Mouse (Mus musculus) spleen, adult 18-20 months (tissue): ENCODE data around the gene Kazald1.

Experiments used
- DNase-seq, 2 experiments: peaks; one replicate each; pipeline ENCODE4 v3.0.0; 2022; ENCODE audit warnings: mixed read lengths in 2 of 2

The Kazald1 gene

DNA sequence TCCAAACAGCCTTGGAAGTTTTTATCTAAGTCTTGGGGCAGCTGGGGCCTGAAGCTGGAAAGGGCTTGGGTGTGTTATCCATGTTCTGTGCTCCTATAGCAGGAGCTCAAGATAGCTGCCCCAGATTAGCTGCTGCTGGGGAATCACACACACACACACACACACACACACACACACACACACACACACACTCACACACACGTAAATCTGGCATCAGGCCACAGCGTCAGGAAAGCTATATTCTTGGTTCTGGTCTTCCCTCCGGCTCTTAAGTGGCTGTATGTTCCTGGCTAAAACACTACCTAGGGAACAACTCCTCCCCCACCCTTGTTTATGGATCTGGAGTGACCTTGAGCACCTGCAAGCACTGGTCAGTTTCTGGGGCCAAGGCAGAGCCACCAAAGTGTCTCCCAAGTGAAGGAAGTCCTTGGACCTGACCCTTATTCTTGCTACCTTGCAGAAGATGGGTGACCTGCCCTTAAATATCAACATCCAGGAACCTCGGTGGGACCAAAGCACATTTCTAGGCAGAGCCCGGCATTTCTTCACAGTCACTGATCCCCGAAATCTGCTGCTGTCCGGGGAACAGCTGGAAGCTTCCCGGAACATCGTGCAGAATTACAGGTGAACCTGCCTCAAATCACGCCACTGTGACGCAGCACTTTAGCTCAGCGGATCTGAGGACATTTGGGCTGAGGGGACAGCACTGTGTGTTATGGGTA lies 26.2 kb upstream of the Kazald1 start:
- DNase-seq, result no peak

DNA sequence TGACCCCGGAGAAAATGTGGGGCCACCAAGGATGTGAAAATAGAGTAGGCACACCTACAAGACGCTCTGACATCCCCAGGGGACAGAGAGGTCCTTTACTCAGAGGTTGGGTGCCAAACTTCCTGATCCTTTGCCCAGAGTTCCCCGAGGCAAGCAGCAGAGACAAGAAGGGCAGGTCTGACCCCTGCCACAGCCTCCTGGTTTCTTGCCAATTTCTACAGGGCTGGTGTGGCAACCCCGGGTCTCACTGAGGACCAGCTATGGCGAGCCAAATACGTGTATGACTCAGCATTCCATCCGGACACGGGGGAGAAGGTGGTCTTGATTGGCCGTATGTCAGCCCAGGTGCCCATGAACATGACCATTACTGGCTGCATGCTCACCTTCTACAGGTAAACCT lies 25.5 kb upstream of the Kazald1 start:
- no peak for DNase-seq

DNA sequence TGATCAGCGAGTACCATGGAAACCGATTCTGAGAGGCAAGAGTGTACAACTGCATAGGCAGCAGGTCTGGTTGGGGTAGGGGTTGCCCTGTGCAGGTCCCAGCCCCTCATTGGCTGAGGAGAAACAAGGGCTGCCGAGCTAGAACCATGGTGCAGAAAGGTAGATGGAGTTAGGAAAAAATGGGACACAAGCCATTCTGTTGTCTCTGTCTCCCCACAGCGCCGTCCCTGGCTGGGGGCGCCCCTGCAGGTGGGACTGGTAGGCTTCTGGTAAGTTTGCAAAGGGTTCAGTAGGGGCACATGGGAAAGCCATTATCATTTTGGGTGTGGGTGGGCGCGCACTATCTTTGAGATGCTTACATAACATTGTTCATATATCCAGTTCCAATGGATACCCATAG lies 21.6 kb upstream of the Kazald1 start:
- no peak for DNase-seq

DNA sequence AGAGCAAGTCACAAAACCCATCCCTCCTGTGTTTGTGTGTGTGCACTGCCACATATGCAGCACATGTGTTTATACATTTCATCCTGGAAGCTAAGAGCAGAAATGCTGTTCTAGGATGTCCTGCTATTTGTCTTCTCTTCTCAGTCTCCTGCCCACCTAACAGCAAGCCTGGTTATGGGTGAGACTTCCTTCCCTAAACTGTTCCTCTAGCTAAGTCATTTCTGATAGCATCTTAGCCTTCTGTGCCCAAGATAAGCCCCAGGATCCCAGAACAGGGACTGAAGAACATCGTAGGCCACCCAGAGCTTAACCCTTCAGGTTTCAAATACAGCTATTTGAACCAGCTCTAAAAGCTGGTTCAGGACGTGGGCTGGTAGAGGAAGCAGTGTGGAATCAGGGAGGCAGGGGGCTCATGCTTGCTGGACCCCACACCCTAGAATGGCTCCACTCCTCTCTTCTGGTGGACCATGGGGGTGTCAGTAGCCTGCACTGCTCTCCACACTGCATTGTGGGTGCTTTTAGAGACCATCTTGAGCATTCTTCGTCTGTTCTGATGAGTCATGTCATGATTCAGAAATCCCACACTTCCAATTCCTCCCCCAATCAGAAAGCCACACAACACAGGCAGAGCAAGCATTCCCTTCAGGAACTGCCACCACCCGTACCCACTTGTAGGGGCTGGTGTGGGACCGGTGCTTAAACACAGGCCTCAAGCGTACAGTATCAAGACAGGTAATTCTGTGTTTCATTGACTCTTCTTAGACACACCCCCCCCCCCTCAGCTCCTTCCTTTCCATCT lies 19.9 kb upstream of the Kazald1 start:
- no peak for DNase-seq

DNA sequence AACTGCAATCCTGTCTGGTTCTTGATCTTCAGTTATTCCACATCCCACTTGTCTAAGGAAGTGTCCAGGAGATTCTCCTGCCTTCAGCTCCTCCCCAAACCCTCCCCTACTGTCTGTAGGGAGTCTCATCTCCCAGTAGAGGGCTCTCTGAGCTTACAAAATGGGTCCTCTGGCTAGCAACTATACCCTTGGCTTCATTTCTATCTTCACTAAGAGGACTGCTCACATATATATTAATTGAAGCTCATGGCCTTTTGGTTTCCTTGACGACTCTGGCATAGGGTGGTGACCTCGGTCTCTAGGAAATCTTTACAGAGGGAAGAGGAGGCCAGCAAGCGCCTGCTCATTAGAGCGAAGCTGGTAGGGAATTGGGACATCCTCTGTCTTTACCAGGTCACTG lies 18.7 kb upstream of the Kazald1 start:
- no peak for DNase-seq

DNA sequence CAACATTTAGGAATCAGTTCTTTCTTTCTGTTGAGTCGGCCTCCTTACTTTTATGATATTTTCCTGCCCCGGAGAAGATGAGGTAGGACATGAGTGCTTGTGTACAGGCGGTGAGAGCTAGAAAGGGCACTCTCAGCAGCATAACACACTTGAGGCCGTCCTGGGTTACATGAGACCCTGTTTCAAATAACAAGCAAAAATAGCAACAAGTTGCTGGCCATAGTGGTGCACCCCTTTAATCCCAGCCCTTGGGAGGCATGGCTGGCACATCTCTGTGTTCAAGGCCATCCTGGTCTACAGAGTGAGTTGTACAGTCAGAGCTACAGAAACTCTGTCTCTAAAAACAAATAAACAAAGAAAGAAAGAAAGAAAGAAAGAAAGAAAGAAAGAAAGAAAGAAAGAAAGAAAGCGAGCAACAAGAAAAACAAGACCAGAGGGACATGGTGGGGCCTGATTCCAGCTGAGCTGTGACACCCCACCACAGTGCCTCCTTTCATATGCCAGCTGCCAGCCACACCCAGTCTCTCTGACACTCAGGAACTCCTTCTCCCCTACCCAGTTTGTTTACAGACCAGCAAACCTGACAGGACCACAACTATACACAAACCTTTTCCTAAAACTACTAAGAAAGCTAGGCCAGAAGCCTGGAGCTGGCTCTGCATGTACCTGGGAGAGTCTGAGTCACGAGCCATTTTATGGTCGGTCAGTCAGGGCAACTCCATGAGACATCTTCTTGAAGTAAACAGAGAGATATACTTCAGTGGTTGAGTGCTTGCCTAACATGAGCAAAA lies 17.9 kb upstream of the Kazald1 start:
- no peak for DNase-seq

DNA sequence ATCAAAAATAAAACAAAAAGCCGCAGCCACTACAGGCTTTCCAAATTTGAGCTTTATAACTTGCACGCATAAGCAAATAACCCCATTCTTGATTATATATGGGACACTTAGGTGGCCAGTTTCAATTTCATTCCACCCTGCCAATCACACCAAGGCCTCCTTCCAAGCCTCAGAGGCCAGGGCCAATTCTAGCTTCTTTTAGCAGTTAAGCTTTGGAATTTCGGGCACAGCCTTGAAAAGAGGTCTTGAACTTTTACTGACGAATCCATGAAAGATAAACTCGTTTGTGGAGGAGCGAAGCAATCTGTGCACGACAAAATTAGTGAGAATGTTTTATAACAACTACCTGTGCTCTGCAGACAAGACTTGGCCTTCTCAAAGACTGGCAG lies 17.3 kb upstream of the Kazald1 start:
- DNase-seq, result no peak

DNA sequence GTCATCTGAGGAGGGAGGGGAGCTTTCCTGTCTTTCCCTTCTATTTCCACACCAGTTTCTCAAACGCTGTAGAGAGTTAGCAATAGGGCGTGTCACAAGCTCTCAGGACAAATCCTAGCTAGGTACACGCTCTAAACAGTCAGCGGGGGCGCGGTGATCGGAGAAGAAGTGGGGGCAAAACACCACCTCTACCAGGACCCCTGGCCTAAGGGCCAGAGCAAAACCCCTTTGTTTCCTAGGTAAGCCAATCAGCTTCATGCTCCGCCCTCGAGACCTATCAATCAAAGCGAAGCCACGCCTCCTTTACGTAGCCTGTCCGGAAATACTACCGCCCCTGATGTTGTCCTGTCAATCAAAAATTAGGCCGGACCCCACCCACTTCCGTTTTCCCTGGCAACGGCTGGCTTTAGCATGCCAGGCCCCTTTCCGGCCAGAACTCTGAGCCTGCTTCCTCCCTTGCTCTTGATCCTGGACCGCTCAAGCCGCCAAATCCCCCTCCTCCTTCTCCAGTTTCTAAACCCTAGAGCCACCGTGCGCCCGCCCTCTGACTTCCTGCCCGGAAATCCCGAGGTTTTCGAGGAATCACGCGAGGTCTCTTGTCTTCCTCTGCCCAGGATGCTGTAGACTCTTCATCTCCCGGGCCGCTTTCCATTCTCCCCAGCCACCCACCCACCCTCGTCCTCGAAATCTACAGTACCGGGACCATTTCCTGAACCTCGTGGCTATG lies 16.8 kb upstream of the Kazald1 start:
- DNase-seq, result peak; percentile 85 to 91

DNA sequence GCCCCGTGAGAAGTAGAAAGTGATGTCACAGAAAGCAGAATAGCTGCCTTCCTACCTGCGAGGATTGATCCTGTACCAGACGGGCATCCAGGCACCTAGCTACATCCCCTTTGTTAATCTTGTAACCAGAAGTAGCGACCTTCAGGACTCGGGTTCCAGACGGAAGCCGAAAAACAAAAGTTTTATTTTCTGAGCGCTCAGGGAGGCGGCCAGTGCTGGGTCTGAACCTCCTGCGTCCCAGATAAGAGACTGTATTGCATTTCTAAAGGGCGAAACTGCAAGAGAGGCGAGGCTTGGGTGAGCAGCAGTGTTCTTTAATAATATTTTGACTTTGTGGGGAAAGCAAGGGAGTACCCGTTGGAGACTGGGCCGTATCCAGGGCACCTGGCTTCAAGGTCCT lies 16.2 kb upstream of the Kazald1 start:
- DNase-seq, result no peak

DNA sequence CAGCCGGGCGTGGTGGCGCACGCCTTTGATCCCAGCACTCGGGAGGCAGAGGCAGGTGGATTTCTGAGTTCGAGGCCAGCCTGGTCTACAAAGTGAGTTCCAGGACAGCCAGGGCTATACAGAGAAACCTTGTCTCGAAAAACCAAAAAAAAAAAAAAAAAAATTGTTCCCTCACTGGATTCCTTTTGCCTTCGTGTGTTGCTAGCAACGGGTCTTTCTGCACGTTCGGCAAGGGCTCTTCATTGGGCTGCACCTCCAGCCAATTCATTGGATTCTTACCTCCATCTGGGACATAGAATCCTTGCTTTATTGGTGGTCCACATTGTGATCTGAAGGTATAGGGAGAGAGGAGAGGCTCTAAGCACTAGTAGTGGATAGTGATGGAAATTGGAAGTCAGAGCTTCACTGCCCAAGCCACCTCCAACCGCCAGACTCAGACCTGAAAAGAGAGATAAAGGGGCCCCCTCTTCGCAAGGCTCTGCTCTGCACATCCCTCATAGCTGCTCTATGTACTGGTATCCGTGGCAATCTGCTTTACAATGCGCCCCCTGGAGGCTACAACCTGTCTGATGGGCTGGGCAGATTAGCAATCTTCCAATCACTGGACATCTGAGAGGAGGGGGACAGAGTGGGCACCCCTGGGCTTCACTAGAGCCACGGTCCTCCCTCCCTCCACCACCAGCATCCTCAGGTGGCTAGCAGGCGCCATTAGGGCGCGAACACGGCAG lies 11.3 kb upstream of the Kazald1 start:
- DNase-seq, result peak in 1 of 2 experiments; percentile 75

DNA sequence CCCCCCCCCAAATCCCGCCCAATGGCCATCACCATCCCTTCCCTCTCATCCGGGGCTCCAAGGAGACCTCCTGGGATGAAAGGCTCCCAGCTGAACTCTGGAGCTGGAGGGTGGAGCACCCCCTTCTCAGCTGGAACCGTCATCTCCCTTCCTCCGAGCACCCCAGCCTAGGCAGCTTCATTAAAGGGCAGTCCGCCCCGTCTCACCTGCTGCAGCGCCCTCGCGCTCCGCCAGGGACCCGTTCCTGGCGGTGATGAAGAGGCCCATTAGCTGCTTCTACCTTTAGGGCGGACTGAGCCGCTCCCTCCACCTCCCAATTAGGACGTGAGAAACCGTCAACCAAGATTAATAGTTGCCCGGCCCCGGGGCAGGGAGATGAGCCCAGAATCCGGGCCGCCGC lies 9.8 kb upstream of the Kazald1 start:
- no peak for DNase-seq

DNA sequence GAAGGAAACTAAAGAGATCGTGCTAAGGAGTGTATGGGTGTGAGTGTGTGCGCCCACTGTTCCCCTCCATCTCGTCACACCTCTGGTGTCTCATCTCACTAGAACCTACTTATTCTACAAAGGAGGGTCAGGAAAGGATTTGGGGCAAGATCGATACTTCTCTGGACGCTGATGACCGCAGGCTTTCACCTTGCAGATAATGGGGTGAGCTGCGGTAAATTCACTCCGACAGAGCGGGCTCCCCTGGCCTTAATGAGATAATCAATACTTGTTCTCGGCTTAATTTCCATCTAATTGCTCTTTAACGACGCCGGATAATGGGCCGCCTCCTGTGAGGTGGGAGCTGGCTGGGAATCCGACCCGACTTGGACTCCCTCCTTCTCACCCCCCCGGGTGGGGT lies 7.9 kb upstream of the Kazald1 start:
- DNase-seq, result no peak

DNA sequence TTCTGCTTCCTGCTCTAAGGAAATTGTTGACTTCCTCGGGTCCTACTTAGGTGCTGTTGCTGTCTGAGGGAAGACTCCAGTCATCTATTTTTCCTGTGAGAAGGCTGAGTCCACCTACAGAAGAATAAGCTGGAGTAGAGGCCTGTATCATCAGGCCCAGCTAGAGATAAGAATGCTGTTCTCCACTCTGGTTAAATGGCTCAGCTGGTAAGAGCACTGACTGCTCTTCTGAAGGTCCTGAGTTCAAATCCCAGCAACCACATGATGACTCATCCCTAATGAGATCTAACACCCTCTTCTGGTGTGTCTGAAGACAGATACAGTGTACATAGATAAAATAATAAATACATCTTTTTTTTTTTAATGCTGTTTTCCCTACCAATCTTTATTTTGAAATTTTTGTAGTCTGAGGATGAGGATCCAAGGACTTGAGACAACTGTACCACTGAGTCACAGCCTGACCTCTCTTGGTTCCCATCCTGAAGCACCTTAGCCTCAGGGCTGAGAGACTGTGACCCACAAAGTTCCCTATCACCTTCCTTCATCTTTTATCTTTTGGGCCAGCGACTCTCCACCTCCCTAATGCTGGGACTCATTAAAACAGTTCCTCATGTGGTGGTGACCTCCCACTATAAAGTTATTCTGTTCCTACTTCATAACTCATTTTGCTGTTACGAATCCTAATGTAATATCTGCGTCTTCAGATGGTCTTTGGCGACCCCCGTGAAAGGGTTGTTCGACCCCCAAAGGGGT lies 7.1 kb upstream of the Kazald1 start:
- DNase-seq, result no peak

DNA sequence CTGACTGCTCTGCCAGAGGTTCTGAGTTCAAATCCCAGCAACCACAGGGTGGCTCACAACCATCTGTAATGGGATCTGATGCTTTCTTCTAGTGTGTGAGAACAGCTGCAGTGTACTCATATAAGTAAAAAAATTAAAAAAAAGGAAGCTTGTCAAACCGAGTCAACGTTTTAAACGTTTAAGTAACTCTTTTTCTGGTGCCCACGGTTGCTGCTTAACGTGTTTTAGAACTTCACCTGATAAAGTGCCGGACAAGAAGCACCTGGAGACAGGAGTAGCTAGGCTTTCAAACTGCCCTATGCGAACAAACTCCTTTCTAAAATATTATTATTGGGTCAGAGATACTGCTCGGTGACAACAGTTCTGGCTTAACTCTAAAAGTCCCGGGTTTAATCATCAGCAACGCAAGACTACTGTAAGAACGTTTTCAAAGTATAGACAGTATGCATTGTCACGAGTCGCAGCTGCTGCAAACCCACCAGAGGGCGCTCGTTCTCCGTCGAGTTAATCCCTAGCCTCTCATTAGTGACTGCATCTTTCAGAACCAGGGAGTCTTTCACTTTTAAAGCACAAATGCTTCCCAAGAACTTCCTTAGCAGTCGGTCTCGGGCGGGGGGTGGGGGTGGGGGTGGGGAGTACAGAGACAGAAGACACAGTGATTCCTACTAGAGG lies 1.0 kb upstream of the Kazald1 start:
- peak; percentile 72 to 76 for DNase-seq

DNA sequence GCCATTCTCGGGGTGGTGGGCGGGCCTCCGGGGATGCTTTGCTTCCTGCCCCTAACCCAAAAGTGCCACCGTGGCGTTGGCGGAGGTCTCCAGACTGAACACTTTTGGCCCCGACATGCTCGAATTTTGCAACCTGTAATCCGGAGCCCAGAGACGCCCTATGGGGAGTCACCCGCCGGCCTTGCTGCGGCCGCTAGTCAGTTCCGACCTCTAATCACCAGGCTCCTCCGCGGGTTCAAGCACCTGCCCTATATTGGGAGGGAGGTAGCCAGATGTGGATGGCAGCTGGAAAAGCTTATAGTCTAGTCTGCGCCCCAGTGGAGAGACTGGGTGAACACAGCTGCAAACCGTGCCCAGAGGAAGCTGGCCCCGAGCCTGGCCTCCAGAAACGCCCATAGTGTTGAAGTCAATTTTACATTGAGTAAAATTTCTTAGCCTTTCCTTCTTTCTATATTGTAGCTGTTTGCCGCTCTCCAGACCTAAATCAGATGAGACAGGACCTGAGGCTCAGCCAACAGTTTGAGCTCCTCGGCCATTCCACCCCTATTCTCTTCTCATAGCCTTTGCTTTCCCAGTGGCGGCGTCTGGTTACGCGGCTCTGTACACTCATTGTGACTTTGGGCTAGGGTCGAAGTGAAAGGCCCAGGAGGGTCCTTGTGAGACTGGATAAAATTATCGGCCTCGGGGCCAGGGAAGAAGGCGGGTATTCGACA lies 438 bp downstream of the Kazald1 start:
- DNase-seq, result no peak

DNA sequence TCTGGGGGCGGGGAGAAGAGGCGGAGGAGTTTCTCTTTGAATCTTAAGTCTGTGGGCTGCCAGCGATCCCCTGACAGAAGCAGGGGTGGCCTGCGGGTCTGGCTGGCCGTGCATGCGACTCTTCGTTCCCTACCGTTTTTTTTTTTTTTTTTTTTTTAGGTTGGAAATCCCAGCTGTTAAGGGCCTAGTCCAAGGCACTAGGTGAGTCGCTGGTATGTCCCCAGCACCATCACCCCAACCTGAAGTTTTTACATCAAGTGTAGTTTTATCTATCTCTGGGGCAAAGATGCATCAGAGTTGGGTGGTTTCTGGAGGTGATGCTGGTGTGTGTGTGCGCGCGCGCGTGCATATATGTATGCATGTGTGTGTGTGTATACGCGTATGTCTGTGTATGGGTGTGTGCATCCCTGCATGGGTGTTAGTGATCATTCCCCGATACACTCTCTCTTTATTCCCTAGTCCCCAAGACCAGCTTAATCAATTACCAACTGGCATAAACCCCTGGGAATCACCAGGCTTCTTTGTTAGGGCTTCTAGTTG lies 1.1 kb downstream of the Kazald1 start:
- DNase-seq, result no peak

DNA sequence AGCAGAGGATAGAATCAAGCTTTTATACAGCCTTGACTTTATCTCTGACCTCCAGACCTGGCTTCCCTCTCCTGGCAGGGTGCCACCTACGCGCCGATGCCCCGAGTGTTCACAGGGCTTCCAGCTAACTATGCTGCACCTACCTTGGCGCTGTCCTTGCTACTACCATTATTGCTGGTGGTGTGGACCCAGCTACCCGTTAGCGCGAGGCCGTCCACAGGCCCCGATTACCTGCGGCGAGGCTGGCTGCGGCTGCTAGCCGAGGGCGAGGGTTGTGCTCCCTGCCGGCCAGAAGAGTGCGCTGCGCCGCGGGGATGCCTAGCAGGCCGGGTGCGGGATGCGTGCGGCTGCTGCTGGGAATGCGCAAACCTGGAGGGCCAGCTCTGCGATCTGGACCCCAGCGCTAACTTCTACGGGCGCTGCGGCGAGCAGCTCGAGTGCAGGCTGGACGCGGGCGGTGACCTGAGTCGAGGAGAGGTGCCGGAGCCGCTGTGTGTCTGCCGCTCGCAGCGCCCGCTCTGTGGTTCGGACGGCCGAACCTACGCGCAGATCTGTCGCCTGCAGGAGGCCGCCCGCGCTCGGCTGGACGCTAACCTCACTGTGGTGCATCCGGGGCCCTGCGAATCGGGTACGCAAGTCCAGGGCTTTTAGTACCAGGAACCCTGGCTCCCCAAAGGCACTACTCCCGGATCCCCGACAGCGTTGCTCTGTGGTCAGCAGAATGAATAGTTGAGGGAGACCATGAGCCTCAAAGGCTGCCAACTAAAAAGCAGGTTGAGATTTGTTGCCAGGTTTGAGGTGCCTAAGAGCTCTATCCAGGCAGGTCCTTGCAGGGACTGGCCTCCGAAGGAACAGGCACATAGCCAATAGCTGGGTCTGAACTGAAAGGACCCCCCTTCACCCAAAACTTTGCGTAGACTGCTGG lies 1.8 kb downstream of the Kazald1 start:
- peak; percentile 25 to 65 for DNase-seq

DNA sequence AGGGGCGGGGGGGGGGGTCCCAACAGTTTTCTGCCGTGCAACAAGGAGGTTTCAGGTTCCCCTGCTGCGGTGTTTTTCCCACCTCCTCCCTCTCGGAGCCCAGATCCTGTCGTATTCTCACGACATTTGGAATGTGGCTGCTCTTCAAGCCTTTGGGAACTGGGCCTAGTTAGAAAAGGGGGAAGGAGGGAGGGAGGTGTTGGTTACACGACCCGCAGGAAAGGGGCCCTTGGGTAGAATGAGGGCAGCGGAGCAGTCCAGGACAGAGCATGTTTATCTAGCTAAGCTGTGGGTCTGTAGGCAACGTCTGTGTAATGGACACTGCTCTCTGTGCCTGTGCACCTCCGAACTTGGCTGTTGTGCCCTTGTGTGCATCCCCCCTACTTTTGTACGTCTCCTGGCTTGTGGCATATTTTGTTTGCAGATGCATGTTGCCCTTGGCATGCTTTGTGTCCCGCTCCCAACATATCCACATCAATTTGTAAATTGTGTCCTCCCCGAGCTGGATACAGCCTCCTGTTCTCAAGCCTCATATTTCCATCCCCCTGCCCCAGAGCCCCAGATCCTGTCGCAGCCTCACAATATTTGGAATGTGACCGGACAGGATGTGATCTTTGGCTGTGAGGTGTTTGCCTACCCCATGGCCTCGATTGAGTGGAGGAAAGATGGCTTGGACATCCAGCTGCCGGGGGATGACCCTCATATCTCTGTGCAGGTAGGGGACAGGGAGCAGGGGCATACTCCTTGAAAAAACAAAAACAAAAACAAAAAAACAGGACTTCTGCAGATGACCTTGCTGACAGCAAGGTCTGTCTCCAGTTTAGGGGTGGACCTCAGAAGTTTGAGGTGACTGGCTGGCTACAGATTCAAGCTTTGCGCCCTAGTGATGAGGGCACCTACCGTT lies 3.0 kb downstream of the Kazald1 start:
- DNase-seq, result no peak
